Mouse (Mus musculus): Measurements from ENCODE around the gene Gm16503. TPM values are rescaled to one million over a fixed set of nuclear protein-coding genes. Genes with fewer than 3 reads are reported as not detected.
"Not testable (repeated sequence)": the region's sequence is repeated elsewhere in the genome, so short reads cannot be mapped to it uniquely, and the experiment has no call there.

Gm16503 gene
- total RNA-seq (2021): under 1 TPM; 0.46 to 0.49 TPM
- long read RNA-seq, experiment 1: 0 reads
- long read RNA-seq, experiment 2: 0 reads

GRCm38 (mm10) chr4:147539918-147540317 is at the start of gene Gm16503:
TSS of gene Gm16503 (plus strand) at chr4:147540218.
- not testable (repeated sequence) for DNase-seq

- DNase-seq: not testable (repeated sequence)
Observed at GRCm38 (mm10) chr4:147492117-147492516, 47.9 kb upstream of the Gm16503 start, which contains the start of gene Zfp982. TSS of gene Zfp982 (plus strand) at chr4:147492417.

- DNase-seq: not testable (repeated sequence)
Observed at GRCm38 (mm10) chr4:147498772-147499613, 41.0 kb upstream of the Gm16503 start.

- no peak for DNase-seq
Observed at GRCm38 (mm10) chr4:147509174-147509573, 30.8 kb upstream of the Gm16503 start.

GRCm38 (mm10) chr4:147518981-147519380 is 21.0 kb upstream of the Gm16503 start:
- no peak for DNase-seq

GRCm38 (mm10) chr4:147520100-147520499 is 19.9 kb upstream of the Gm16503 start:
- DNase-seq: no peak

- no peak for DNase-seq
Observed at GRCm38 (mm10) chr4:147525125-147525524, 14.9 kb upstream of the Gm16503 start.

- DNase-seq: no peak
Observed at GRCm38 (mm10) chr4:147530366-147530765, 9.7 kb upstream of the Gm16503 start.

GRCm38 (mm10) chr4:147535916-147536315 is 4.1 kb upstream of the Gm16503 start:
- not testable (repeated sequence) for DNase-seq

- DNase-seq: no peak
Observed at GRCm38 (mm10) chr4:147537702-147538101, 2.3 kb upstream of the Gm16503 start.

- DNase-seq: no peak
Observed at GRCm38 (mm10) chr4:147541105-147541504, 1.1 kb downstream of the Gm16503 start.

GRCm38 (mm10) chr4:147553071-147553470 is 13.1 kb downstream of the Gm16503 start, which contains the start of gene Zfp985:
TSS of gene Zfp985 (plus strand) at chr4:147553277.
- DNase-seq: not testable (repeated sequence)

GRCm38 (mm10) chr4:147554361-147554760 is 14.3 kb downstream of the Gm16503 start:
- not testable (repeated sequence) for DNase-seq

- not testable (repeated sequence) for DNase-seq
Observed at GRCm38 (mm10) chr4:147556921-147557320, 16.9 kb downstream of the Gm16503 start.

- DNase-seq: not testable (repeated sequence)
Observed at GRCm38 (mm10) chr4:147558011-147558410, 18.0 kb downstream of the Gm16503 start.

- DNase-seq: peak; percentile 14 to 23
Observed at GRCm38 (mm10) chr4:147559096-147559495, 19.1 kb downstream of the Gm16503 start.

GRCm38 (mm10) chr4:147565426-147566220 is 25.6 kb downstream of the Gm16503 start:
- DNase-seq: no peak

- not testable (repeated sequence) for DNase-seq
Observed at GRCm38 (mm10) chr4:147571156-147571555, 31.1 kb downstream of the Gm16503 start.

GRCm38 (mm10) chr4:147579371-147579770 is 39.4 kb downstream of the Gm16503 start:
- not testable (repeated sequence) for DNase-seq

- no peak for DNase-seq
Observed at GRCm38 (mm10) chr4:147586511-147587473, 46.8 kb downstream of the Gm16503 start.

Measured in adrenal gland, postnatal 36 days (tissue).